Mouse (Mus musculus): ENCODE measurements around the gene Nxf2.

DNA sequence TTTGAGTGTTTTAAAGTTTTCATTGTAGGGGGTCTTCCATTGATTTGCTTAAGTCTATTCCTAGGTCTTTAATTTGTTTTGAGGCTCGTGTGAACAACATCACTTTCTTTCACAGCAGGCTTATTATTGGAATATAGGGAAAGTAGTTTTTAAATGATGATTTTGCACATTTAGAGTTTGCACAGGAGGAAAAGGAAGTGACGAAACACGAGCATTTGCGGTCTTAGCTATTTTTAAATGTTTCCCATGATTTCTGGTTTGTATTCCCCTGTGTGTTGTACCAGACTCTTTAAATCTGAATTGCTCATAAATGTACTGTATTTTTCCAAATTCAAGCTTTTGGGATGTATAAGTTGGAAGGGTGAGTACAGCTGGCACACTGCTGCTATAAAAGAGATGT lies 54.2 kb downstream of the Nxf2 start:
- no peak for TF ChIP-seq CTCF (IDR thresholded peaks at IDR 0.05; ENCODE audit: low read depth)
- TF ChIP-seq EP300 (optimal IDR thresholded peaks at IDR 0.05): no peak

Data from stomach, postnatal 0 days (tissue).